Mouse (Mus musculus) Patski (cell line): ENCODE data around the gene Gm21190. TPM values are rescaled to one million over a fixed set of nuclear protein-coding genes. Genes with fewer than 3 reads are reported as not detected.
"Not testable (repeated sequence)": the region's sequence is repeated elsewhere in the genome, so short reads cannot be mapped to it uniquely, and the experiment has no call there.

Source experiments
- ATAC-seq: fragments of 100-300 bp; one replicate; pipeline ENCODE4 v1.8.0; 2021
- CTCF ChIA-PET: fragments of 350-600 bp; sonication (Branson Sonifier 250); formaldehyde crosslinking; loops from one replicate; lab custom pipeline; 2022; ENCODE audit warnings: inconsistent platforms; lab: Charles Lee
- POLR2A ChIA-PET: fragments of 350-600 bp; sonication (Branson Sonifier 250); formaldehyde crosslinking; loops from one replicate; lab custom pipeline; 2022; ENCODE audit warnings: antibody characterized with exemption, inconsistent platforms; lab: Charles Lee
- DNase-seq: peaks from one replicate; pipeline ENCODE4 v3.0.0-alpha.2; 2011; ENCODE audit warnings: low read depth, low spot score
- H3K27me3 ChIP-seq: fragments of 371-371 bp; one replicate; pipeline ENCODE4 v1.5.1; 2021
- in situ Hi-C: fragments of 300-500 bp; cut with MboI; formaldehyde crosslinking; loops from 3 replicates; pipeline ENCODE4 v1.11.1; 2018; ENCODE audit warnings: low pct_unique_long_range_greater_than_20kb, mixed read lengths
- polyA plus RNA-seq: library from polyadenylated mRNA; unstranded; gene quantifications from one replicate; pipeline ENCODE4 v1.2.3, GENCODE M21; 2021

The Gm21190 gene
- polyA plus RNA-seq, result not detected

DNA sequence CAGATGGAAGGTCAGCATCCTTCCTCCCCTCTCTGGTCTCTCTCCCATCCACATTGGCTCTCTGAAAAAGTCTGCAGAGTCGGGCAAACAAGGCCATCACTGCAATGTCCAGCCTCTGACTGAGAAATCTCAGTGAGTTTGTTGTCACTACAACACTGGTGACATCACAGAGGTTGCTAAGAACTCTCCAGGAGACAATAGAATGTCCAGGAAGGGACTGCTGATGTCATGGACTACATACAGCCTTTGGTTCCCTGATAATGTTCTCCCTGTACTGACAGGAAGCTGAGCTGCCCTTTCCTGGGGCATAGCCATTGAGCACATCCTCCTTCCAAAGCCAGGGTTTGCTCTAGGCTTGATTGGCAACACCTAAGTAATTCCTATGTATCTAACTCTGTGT lies at the start of gene Gm21190:
Gm21190 (minus strand) TSS at position 101 of the 400 bp plus-strand sequence.
- in situ Hi-C loops, ATAC-seq, H3K27me3 ChIP-seq, CTCF ChIA-PET, POLR2A ChIA-PET, DNase-seq: not testable (repeated sequence)

DNA sequence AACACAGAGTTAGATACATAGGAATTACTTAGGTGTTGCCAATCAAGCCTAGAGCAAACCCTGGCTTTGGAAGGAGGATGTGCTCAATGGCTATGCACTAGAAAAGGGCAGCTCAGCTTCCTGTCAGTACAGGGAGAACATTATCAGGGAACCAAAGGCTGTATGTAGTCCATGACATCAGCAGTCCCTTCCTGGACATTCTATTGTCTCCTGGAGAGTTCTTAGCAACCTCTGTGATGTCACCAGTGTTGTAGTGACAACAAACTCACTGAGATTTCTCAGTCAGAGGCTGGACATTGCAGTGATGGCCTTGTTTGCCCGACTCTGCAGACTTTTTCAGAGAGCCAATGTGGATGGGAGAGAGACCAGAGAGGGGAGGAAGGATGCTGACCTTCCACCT lies 48.0 kb upstream of the Gm21190 start, which contains the start of gene Gm21083:
Gm21083 (plus strand) TSS at position 301 of the 400 bp plus-strand sequence.
- H3K27me3 ChIP-seq, ATAC-seq, DNase-seq, in situ Hi-C loops, POLR2A ChIA-PET, CTCF ChIA-PET: not testable (repeated sequence)

DNA sequence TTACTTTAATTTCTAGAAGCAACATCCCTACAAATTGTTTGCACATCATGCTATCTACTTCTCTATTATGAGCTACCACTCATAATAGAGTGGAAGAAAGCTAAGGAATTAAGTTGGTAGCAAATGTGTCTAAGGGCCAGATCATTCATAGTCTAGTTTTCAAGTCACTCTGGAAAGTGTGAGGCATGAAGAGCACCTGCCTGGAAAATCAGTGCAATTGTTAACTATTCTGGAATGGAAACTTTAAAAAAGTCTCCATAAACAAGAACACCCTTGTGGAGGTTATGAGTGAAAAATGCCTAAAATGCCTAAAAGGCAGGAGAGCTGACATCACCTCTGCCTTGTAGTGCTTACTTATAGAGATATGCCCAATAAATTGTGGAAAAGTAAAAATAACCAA lies 44.7 kb upstream of the Gm21190 start:
- DNase-seq, POLR2A ChIA-PET, ATAC-seq, CTCF ChIA-PET, in situ Hi-C loops, H3K27me3 ChIP-seq: not testable (repeated sequence)

DNA sequence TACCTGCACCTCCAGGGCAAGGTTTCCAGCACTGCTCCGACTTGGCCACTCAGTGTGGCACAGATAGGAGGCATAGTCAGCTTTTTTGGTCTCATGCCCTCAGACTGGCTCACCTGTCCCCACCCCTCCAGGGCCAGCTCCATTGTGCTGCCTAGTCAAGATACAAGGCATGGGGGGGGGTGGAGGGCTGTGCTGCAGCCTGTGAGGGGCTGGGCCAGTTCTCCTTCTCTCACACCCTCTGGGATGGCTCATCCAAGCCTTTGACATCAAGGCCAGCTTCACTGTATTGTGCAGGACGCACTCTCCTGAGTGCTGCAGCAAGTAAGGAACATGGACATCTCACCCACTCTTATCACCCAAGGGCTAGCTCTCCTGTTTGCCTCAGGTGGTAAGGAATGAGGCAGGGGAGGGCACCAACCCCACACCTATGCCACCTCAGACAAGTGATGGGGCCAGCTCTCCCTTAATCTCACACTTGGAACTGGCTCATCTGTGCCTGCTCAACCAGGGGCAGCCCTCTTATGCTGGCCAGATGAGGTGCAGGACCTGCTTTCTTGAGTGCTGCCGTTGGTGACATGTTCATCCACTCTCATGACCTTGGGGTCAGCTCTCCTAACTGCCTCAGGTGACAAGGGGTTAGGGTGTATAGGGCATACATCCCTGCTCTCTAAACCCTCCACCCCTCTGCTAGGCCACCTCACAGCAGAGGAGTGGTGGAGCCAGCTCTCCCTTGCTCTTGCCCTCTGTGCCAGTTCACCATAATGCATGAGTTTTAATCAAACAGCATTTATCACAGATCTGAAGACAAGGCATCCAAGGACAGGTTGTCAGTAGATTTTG lies 32.6 kb upstream of the Gm21190 start:
- CTCF ChIA-PET, POLR2A ChIA-PET, in situ Hi-C loops, DNase-seq, H3K27me3 ChIP-seq: not testable (repeated sequence)
- peak; percentile 13 for ATAC-seq

DNA sequence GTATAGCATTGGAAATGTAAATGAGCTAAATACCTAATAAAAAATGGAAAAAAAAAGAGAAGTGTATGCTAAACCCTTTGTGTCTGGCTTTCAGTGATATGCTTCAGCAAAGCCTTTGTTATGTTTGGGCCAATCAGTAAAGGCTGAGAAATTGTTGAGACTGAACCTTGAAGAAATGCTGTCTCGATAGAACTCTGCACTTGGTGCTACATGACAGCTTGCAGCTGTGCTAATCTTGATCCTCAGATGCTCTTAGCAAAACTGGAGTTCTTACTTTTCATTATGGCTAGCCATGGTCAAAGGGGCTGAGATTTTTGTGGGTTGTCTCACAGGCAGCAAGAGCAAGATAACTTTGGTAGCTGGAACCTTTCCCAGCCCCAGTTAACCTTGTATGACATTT lies 29.6 kb upstream of the Gm21190 start:
- H3K27me3 ChIP-seq, POLR2A ChIA-PET, ATAC-seq, CTCF ChIA-PET, DNase-seq: not testable (repeated sequence)
- in situ Hi-C loops, result loop anchor here (5.0 kb wide), 1 partner anchor 666 kb away; no protein-coding TSS in a partner anchor

GRCm38 (mm10) chr5:15549606-15550005 lies 20.6 kb upstream of the Gm21190 start:
- POLR2A ChIA-PET, in situ Hi-C loops, DNase-seq, CTCF ChIA-PET, H3K27me3 ChIP-seq, ATAC-seq: not testable (repeated sequence)

DNA sequence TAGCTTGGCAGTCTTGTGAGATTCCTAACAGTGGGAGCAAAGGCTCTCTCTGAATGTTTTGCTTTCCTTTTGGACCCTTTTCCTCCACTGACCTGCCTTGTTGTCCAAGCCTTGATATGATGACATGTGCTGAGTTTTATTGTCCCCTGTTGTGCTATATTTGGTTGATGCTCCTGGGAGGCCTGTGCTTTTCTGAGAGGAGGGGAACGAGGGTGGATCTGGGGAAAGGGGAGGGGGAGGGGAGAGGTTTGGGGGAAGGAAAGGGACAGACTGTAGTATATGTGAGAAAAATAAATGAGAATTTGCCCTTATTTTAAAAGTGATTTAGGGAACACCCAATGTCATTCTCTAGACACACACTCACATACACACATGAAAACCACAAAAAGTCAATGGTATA lies 20.1 kb upstream of the Gm21190 start:
- H3K27me3 ChIP-seq, ATAC-seq, CTCF ChIA-PET, in situ Hi-C loops, POLR2A ChIA-PET, DNase-seq: not testable (repeated sequence)

DNA sequence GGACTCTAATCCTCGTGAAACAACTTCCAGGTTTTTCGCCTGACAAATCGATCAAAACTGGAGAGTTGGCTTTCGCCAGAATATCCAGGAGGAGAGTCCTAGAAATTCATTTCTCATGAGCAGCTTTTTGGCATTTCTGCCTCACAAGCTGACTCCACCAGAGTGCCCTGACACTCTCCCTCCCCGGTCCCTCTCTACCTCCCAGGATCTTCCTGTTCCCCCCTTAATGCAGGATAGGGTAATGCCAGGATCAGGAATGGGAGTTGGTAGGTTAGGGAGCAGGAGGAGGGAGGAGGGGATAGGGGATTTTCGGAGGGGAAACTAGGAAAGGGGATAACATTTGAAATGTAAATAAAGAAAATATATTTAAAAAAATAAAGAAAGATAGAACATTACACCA lies 19.6 kb upstream of the Gm21190 start:
- ATAC-seq, DNase-seq, in situ Hi-C loops, POLR2A ChIA-PET, CTCF ChIA-PET, H3K27me3 ChIP-seq: not testable (repeated sequence)

DNA sequence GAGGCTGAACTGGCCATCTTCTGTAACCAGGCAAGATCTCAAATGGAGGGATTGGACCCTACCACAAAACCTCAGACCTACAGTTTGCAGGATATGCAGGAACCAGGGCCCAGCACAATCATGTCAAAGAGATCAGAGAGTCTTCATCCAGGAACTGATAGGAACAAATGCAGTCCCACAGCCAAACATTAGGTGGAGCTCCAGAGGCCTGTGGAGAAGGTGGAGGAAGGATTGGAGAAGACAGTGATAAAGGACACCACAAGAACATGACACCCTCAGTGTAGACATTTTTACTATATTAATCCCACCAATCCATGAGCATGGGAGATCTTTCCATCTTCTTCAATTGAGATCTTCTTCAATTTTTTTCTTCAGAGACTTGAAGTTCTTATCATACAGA lies 6.6 kb downstream of the Gm21190 start:
- ATAC-seq, in situ Hi-C loops, H3K27me3 ChIP-seq, CTCF ChIA-PET, DNase-seq, POLR2A ChIA-PET: not testable (repeated sequence)

GRCm38 (mm10) chr5:15522028-15522427 lies 7.0 kb downstream of the Gm21190 start:
- in situ Hi-C loops, DNase-seq, CTCF ChIA-PET, ATAC-seq, H3K27me3 ChIP-seq, POLR2A ChIA-PET: not testable (repeated sequence)

GRCm38 (mm10) chr5:15520418-15520817 lies 8.6 kb downstream of the Gm21190 start:
- ATAC-seq, POLR2A ChIA-PET, CTCF ChIA-PET, DNase-seq, in situ Hi-C loops, H3K27me3 ChIP-seq: not testable (repeated sequence)

GRCm38 (mm10) chr5:15517150-15517549 lies 11.9 kb downstream of the Gm21190 start:
- in situ Hi-C loops, POLR2A ChIA-PET, DNase-seq, CTCF ChIA-PET, ATAC-seq, H3K27me3 ChIP-seq: not testable (repeated sequence)

- DNase-seq, CTCF ChIA-PET, ATAC-seq, POLR2A ChIA-PET, in situ Hi-C loops, H3K27me3 ChIP-seq: not testable (repeated sequence)
Measured at GRCm38 (mm10) chr5:15512236-15512635, 16.8 kb downstream of the Gm21190 start.

GRCm38 (mm10) chr5:15509911-15510310 lies 19.1 kb downstream of the Gm21190 start:
- in situ Hi-C loops, CTCF ChIA-PET, ATAC-seq, POLR2A ChIA-PET, DNase-seq, H3K27me3 ChIP-seq: not testable (repeated sequence)
